Mouse (Mus musculus): ENCODE results near the gene Cep350. TPM values are rescaled to one million over a fixed set of nuclear protein-coding genes. Genes with fewer than 3 reads are reported as not detected.

Gene Cep350
- polyA plus RNA-seq, 1 experiment from 2014 or later: 9.3 TPM

DNA sequence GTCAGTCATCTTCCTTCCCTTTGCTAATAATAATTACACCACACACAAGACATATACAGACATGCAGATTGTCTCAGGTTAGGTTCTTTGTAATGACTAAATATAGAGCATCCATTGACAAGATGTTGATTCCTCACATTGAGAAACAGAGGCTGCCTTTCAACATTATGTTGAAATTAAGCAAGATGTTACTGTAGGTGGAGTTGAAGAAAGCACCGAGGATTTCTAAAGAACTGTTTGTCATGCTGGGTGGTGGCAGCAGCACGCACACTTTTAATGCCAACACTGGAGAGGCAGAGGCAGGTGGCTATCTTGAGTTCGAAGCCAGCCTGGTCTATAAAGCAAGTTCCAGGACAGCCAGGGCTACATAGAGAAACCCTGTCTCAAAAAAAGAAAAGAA lies 141.1 kb downstream of the Cep350 start:
- Histone ChIP-seq H3K27me3 (replicated peaks; ENCODE audit: insufficient read depth, low read length) (no peaks in the 10 kb centered on the region), H3K4me2 (replicated peaks; ENCODE audit: low read depth, low read length) (no peak overlapping the region), H3K36me3 (ENCODE audit: insufficient read depth, low read length) (no peaks in the 10 kb centered on the region), H3K9ac (replicated peaks; ENCODE audit: low read depth) (no peak overlapping the region), H3K4me3 (ENCODE audit: low read depth, low read length) (no peak overlapping the region), H3K27ac (ENCODE audit: low read length) (no peak overlapping the region), H3K9me3 (ENCODE audit: low read length) (no peaks in the 10 kb centered on the region), H3K4me1 (ENCODE audit: insufficient read depth, low read depth, low read length) (no peaks in the 10 kb centered on the region)
- WGBS: 87% methylated on average over 3 of the region's 3 CpGs
- TF ChIP-seq CTCF (IDR thresholded peaks at IDR 0.05) (no peak), EP300 (IDR thresholded peaks at IDR 0.05) (no peak)
- ATAC-seq (no peak), DNase-seq (ENCODE audit: low spot score) (no peak)

DNA sequence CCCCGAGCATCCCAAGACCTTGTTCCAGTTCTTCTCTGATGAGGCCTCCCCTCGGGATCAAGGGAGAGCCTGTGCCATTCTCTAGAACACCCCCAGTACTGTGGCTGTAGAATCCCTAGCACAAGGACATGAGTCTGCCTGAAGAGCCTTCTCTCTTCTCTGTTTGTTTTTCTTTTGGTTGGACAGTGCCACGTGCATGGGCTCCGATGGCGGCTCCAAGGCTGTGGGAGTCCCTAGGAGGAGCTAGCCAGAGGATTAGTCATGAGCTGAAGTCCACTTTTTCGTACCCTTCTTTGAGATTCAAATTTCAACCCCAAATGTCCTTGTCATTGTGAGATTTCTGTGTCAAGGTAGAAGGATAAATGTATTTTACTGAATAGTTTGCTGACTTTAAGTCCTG lies 142.2 kb downstream of the Cep350 start:
- H3K9me3 ChIP-seq (ENCODE audit: low read length): no peaks in the 10 kb centered on the region
- WGBS: 64% methylated on average over 6 of the region's 6 CpGs
- H3K4me3 ChIP-seq (ENCODE audit: low read depth, low read length): no peak overlapping the region
- no peak overlapping the region for H3K9ac ChIP-seq (replicated peaks; ENCODE audit: low read depth)
- H3K4me2 ChIP-seq (replicated peaks; ENCODE audit: low read depth, low read length): no peak overlapping the region
- no peak overlapping the region for H3K27ac ChIP-seq (ENCODE audit: low read length)
- no peaks in the 10 kb centered on the region for H3K4me1 ChIP-seq (ENCODE audit: insufficient read depth, low read depth, low read length)
- no peak for DNase-seq (ENCODE audit: low spot score)
- ATAC-seq: no peak
- TF ChIP-seq CTCF (IDR thresholded peaks at IDR 0.05) (no peak), EP300 (IDR thresholded peaks at IDR 0.05) (no peak)
- H3K36me3 ChIP-seq (ENCODE audit: insufficient read depth, low read length): no peaks in the 10 kb centered on the region
- no peaks in the 10 kb centered on the region for H3K27me3 ChIP-seq (replicated peaks; ENCODE audit: insufficient read depth, low read length)

DNA sequence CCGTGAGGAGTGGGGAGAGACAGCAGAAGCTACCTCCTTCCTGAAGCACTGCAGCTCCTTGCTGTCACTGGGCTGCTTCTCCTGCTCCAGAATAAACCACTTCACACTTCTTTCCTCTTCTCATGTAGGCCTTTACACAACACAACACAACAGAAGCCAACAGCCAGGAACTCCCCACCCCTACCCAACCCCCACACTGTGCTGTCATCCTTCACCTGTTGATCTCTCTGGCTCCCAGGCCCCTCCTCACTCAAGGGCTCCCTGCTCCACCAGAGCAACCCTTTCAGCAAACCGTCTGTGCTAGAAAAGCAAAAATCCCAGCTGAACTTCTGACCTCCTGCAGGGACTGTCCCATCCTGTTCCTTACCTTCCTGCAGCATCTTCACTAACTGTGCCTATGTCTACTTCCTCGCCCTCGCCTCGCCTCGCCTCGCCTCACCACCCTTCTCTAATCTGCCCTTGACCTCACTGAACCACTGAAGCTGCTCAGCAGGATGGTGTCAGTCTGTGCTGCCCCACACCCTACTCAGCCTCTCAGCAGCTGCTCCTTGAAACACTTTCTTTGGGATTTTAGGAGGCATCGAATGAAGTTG lies 145.3 kb downstream of the Cep350 start:
- Histone ChIP-seq H3K9me3 (ENCODE audit: low read length) (no peaks in the 10 kb centered on the region), H3K4me3 (ENCODE audit: low read depth, low read length) (no peak overlapping the region), H3K9ac (replicated peaks; ENCODE audit: low read depth) (no peak overlapping the region), H3K36me3 (ENCODE audit: insufficient read depth, low read length) (no peaks in the 10 kb centered on the region), H3K4me2 (replicated peaks; ENCODE audit: low read depth, low read length) (no peak overlapping the region), H3K27me3 (replicated peaks; ENCODE audit: insufficient read depth, low read length) (no peaks in the 10 kb centered on the region), H3K4me1 (ENCODE audit: insufficient read depth, low read depth, low read length) (no peaks in the 10 kb centered on the region), H3K27ac (ENCODE audit: low read length) (no peak overlapping the region)
- TF ChIP-seq EP300 (IDR thresholded peaks at IDR 0.05): no peak
- TF ChIP-seq CTCF (IDR thresholded peaks at IDR 0.05): no peak
- 34% methylated on average over 8 of the region's 8 CpGs for WGBS
- no peak for DNase-seq (ENCODE audit: low spot score)
- ATAC-seq: no peak

GRCm38 (mm10) chr1:155826803-155827395 lies 146.2 kb downstream of the Cep350 start:
- TF ChIP-seq EP300 (IDR thresholded peaks at IDR 0.05) (no peak), CTCF (IDR thresholded peaks at IDR 0.05) (no peak)
- ATAC-seq (no peak), DNase-seq (ENCODE audit: low spot score) (no peak)
- H3K9me3 ChIP-seq (ENCODE audit: low read length): no peaks in the 10 kb centered on the region
- no peak overlapping the region for H3K9ac ChIP-seq (replicated peaks; ENCODE audit: low read depth)
- H3K27ac ChIP-seq (ENCODE audit: low read length): no peak overlapping the region
- no peaks in the 10 kb centered on the region for H3K27me3 ChIP-seq (replicated peaks; ENCODE audit: insufficient read depth, low read length)
- H3K36me3 ChIP-seq (ENCODE audit: insufficient read depth, low read length): no peaks in the 10 kb centered on the region
- H3K4me3 ChIP-seq (ENCODE audit: low read depth, low read length): no peak overlapping the region
- H3K4me1 ChIP-seq (ENCODE audit: insufficient read depth, low read depth, low read length): no peaks in the 10 kb centered on the region
- 38% methylated on average over 5 of the region's 5 CpGs for WGBS
- no peak overlapping the region for H3K4me2 ChIP-seq (replicated peaks; ENCODE audit: low read depth, low read length)

DNA sequence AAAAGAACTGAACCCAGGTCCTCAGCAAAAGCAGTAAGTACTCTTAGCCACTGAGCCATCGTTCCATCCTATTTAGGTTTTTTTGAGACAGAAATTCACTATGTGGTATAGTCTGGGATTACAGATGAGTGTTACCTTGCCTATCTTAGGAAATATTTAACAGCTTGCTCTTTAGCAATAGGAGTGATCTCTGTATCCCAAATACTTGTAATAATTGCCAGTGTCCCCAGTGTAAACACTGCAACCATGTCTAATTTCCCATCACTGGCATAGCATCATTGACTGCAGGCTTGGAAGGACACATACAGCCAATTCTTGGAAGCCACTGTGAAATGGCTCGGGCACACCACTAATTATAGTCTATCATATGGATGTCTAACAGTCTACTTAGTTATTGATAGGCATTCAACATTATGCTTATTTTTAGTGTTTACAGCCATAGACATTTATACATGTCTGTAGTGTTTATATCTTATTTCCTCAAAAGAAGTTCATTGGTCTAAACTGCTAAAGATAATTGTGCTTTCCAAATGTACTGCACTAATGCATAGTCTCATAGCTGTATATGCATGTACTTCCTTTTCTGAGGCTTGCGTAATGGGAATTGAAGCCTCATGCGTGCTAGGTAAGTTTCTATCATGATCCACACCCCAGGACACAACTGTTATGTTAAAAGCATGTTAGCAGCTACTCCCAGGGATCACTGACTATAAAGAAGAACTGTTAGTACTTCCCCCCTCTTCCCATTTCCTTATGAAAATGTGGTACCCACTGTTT lies 146.9 kb downstream of the Cep350 start:
- WGBS: 82% methylated on average over 4 of the region's 4 CpGs
- H3K9me3 ChIP-seq (ENCODE audit: low read length): no peaks in the 10 kb centered on the region
- DNase-seq (ENCODE audit: low spot score): no peak
- H3K27ac ChIP-seq (ENCODE audit: low read length): no peak overlapping the region
- H3K4me2 ChIP-seq (replicated peaks; ENCODE audit: low read depth, low read length): no peak overlapping the region
- H3K27me3 ChIP-seq (replicated peaks; ENCODE audit: insufficient read depth, low read length): no peaks in the 10 kb centered on the region
- TF ChIP-seq EP300 (IDR thresholded peaks at IDR 0.05): no peak
- no peak for TF ChIP-seq CTCF (IDR thresholded peaks at IDR 0.05)
- ATAC-seq: no peak
- no peaks in the 10 kb centered on the region for H3K4me1 ChIP-seq (ENCODE audit: insufficient read depth, low read depth, low read length)
- H3K4me3 ChIP-seq (ENCODE audit: low read depth, low read length): no peak overlapping the region
- no peak overlapping the region for H3K9ac ChIP-seq (replicated peaks; ENCODE audit: low read depth)
- H3K36me3 ChIP-seq (ENCODE audit: insufficient read depth, low read length): no peaks in the 10 kb centered on the region

GRCm38 (mm10) chr1:155820646-155821045 lies 152.4 kb downstream of the Cep350 start:
- Histone ChIP-seq H3K9me3 (ENCODE audit: low read length) (no peaks in the 10 kb centered on the region), H3K4me3 (ENCODE audit: low read depth, low read length) (no peak overlapping the region), H3K4me1 (ENCODE audit: insufficient read depth, low read depth, low read length) (no peaks in the 10 kb centered on the region), H3K4me2 (replicated peaks; ENCODE audit: low read depth, low read length) (no peak overlapping the region), H3K27me3 (replicated peaks; ENCODE audit: insufficient read depth, low read length) (no peaks in the 10 kb centered on the region), H3K9ac (replicated peaks; ENCODE audit: low read depth) (no peak overlapping the region), H3K27ac (ENCODE audit: low read length) (no peak overlapping the region), H3K36me3 (ENCODE audit: insufficient read depth, low read length) (no peaks in the 10 kb centered on the region)
- TF ChIP-seq CTCF (IDR thresholded peaks at IDR 0.05) (no peak), EP300 (IDR thresholded peaks at IDR 0.05) (no peak)
- 75% methylated on average over 5 of the region's 5 CpGs for WGBS
- no peak for DNase-seq (ENCODE audit: low spot score)
- ATAC-seq: no peak

Measured in lung, postnatal 0 days (tissue).